Mouse (Mus musculus) hindbrain, embryonic 14.5 days (tissue): ENCODE measurements around the gene Syt16. TPM values are rescaled to one million over a fixed set of nuclear protein-coding genes. Genes with fewer than 3 reads are reported as not detected.

Experiments
- ATAC-seq: fragments of 200-750 bp; cut with Nextera tagmentation; 2 replicates; pipeline ENCODE4 v1.8.0; 2017; ENCODE audit warnings: moderate number of reproducible peaks, mild to moderate bottlenecking, moderate TSS enrichment, moderate library complexity; ENCODE audit not compliant: low FRiP score
- DNase-seq: peaks from one replicate; pipeline ENCODE4 v3.0.0-alpha.2; 2015; ENCODE audit warnings: low spot score
- H3K27ac ChIP-seq: fragments of 300-500 bp; sonication (generic); 2 replicates; pipeline ENCODE4 v1.5.1; 2014; ENCODE audit warnings: mild to moderate bottlenecking, moderate library complexity
- H3K27me3 ChIP-seq: fragments of 300-500 bp; sonication (generic); 2 replicates; pipeline ENCODE4 v1.6.1; 2014; ENCODE audit warnings: mild to moderate bottlenecking, low read length, mixed read lengths; ENCODE audit not compliant: control insufficient read depth, insufficient read depth
- H3K36me3 ChIP-seq: fragments of 300-500 bp; sonication (generic); replicated peaks from 2 replicates; pipeline ENCODE4 v1.6.1; 2014; ENCODE audit not compliant: control insufficient read depth, insufficient read depth
- H3K4me1 ChIP-seq: fragments of 300-500 bp; sonication (generic); replicated peaks from 2 replicates; pipeline ENCODE4 v1.6.1; 2014; ENCODE audit warnings: antibody characterized with exemption, low read length, mixed read lengths; ENCODE audit not compliant: control insufficient read depth, insufficient read depth
- H3K4me2 ChIP-seq: fragments of 300-500 bp; sonication (generic); replicated peaks from 2 replicates; pipeline ENCODE4 v1.6.1; 2014; ENCODE audit warnings: mild to moderate bottlenecking, moderate library complexity
- H3K4me3 ChIP-seq: fragments of 300-500 bp; sonication (generic); replicated peaks from 2 replicates; pipeline ENCODE4 v1.5.1; 2014; ENCODE audit warnings: mild to moderate bottlenecking, low read length
- H3K9ac ChIP-seq: fragments of 300-500 bp; sonication (generic); 2 replicates; pipeline ENCODE4 v1.6.1; 2014
- H3K9me3 ChIP-seq: fragments of 300-500 bp; sonication (generic); 2 replicates; pipeline ENCODE4 v1.6.1; 2016; ENCODE audit warnings: low read length; ENCODE audit not compliant: control insufficient read depth
- WGBS: fragments of 180-500 bp; shearing (Covaris S2); extraction: QIAGEN DNeasy Blood & Tissue Kit; methylation state at CpG from one replicate; pipeline ENCODE4 v1.1.7; 2014; 5-methylcytosine and 5-hydroxymethylcytosine counted together
- polyA plus RNA-seq: library from polyadenylated mRNA; unstranded; fragments of >200 nt; fragmentation: Nextera tagmentation; extraction: Ambion mirVana; gene quantifications from 2 replicates; pipeline ENCODE4 v1.2.1, GENCODE M21; 2014

The Syt16 gene
- polyA plus RNA-seq, 1 experiment from 2014 or later: 79.5 TPM

- peak; percentile 90 for DNase-seq
- peak; percentile 89 for ATAC-seq
- WGBS: 16% methylated on average over 15 of the region's 15 CpGs
- peak overlapping the region; percentile 35 for H3K4me3 ChIP-seq
- H3K36me3 ChIP-seq: no peaks in the 10 kb centered on the region
- no peaks in the 10 kb centered on the region for H3K27me3 ChIP-seq
- peak overlapping the region; percentile 63 for H3K9ac ChIP-seq
- H3K4me2 ChIP-seq: peak overlapping the region; percentile 59
- peak overlapping the region; percentile 83 for H3K27ac ChIP-seq
- no peaks in the 10 kb centered on the region for H3K9me3 ChIP-seq
- peaks cover 5% of the 10 kb centered on the region; the same call in 1 of the 2 replicates for H3K4me1 ChIP-seq
Measured at GRCm38 (mm10) chr12:74316989-74317759, 319.7 kb downstream of the Syt16 start.

- Histone ChIP-seq H3K9ac (no peak overlapping the region), H3K4me3 (no peak overlapping the region), H3K27ac (no peak overlapping the region), H3K4me2 (no peak overlapping the region), H3K27me3 (no peaks in the 10 kb centered on the region), H3K4me1 (peaks cover 5% of the 10 kb centered on the region; the same call in 1 of the 2 replicates), H3K9me3 (no peaks in the 10 kb centered on the region), H3K36me3 (no peaks in the 10 kb centered on the region)
- peak; percentile 94 for DNase-seq
- ATAC-seq: peak; percentile 32; the same call in 1 of the 2 replicates
- WGBS: 16% methylated on average over 10 of the region's 10 CpGs
Measured at GRCm38 (mm10) chr12:74320318-74320717, 322.9 kb downstream of the Syt16 start.

- no peak for ATAC-seq
- Histone ChIP-seq H3K4me2 (no peak overlapping the region), H3K9me3 (no peaks in the 10 kb centered on the region), H3K27ac (no peak overlapping the region), H3K4me1 (no peaks in the 10 kb centered on the region), H3K36me3 (no peaks in the 10 kb centered on the region), H3K27me3 (no peaks in the 10 kb centered on the region), H3K9ac (no peak overlapping the region), H3K4me3 (no peak overlapping the region)
- DNase-seq: no peak
- WGBS: 86% methylated on average over 5 of the region's 5 CpGs
Measured at GRCm38 (mm10) chr12:74321981-74322380, 324.5 kb downstream of the Syt16 start.

Other genes starting within 250 kb of the Syt16 start
- gene Hif1a, start 96.3 kb upstream of the Syt16 start, polyA plus RNA-seq: 103 and 113 TPM in 2 replicates
- 17.4 and 17.6 TPM in 2 replicates for gene Gm49321, start 60.0 kb upstream of the Syt16 start, polyA plus RNA-seq
- gene Snapc1, start 33.2 kb upstream of the Syt16 start, polyA plus RNA-seq: 34.9 and 37.1 TPM in 2 replicates